Mouse (Mus musculus): ENCODE data around the gene Tspyl2. TPM values are rescaled to one million over a fixed set of nuclear protein-coding genes. Genes with fewer than 3 reads are reported as not detected.
"Not testable (repeated sequence)": the region's sequence is repeated elsewhere in the genome, so short reads cannot be mapped to it uniquely, and the experiment has no call there.

The Tspyl2 gene
- polyA plus RNA-seq, 1 experiment from 2014 or later = 4.5 TPM

DNA sequence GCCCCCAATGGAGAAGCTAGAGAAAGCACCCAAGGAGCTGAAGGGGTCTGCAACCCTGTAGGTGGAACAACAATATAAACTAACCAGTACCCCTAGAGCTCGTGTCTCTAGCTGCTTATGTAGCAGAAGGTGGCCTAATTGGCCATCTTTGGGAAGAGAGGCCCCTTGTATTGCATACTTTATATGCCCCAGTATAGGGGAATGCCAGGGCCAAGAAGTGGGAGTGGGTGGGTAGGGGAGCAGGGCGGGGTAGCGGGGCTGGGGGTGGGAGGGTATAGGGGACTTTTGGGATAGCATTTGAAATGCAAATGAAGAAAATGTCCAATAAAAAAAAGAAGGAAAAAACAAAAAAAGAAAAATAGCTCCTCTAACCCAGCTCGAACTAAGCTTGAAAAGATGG lies 6.1 kb downstream of the Tspyl2 start:
- not testable (repeated sequence) for H3K9ac ChIP-seq; H3K36me3 ChIP-seq (replicated peaks); H3K27ac ChIP-seq (replicated peaks); H3K27me3 ChIP-seq; ATAC-seq (ENCODE audit: insufficient read depth); H3K9me3 ChIP-seq (replicated peaks)
- 47% methylated on average over 4 of the region's 4 CpGs for WGBS (ENCODE audit: insufficient replicate concordance)
- Histone ChIP-seq H3K4me3 (replicated peaks) (peak overlapping the region; percentile 57), H3K4me1 (replicated peaks) (peaks cover 12% of the 10 kb centered on the region; the same call in 1 of the 2 replicates), H3K4me2 (peak overlapping the region; percentile 68)

DNA sequence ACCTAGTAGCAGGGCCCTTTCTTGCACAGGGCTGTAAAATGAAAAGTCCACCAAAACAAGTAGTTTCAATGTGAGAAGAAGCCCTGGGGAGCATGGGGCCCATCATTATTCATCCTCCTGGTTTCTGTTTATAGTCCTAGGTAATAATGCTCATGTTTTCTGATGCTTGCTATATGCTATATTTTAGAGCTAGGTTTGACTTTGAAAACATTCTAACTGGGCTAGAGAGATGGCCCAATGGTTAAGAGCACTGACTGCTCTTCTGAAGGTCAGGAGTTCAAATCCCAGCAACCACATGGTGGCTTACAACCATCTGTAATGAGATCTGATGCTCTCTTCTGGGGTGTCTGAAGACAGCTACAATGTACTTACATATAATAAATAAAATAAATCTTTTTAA lies 12.8 kb downstream of the Tspyl2 start:
- H3K4me1 ChIP-seq (replicated peaks); H3K4me3 ChIP-seq (replicated peaks); H3K36me3 ChIP-seq (replicated peaks); H3K27ac ChIP-seq (replicated peaks); ATAC-seq (ENCODE audit: insufficient read depth); H3K27me3 ChIP-seq; H3K9ac ChIP-seq; H3K4me2 ChIP-seq; H3K9me3 ChIP-seq (replicated peaks): not testable (repeated sequence)

DNA sequence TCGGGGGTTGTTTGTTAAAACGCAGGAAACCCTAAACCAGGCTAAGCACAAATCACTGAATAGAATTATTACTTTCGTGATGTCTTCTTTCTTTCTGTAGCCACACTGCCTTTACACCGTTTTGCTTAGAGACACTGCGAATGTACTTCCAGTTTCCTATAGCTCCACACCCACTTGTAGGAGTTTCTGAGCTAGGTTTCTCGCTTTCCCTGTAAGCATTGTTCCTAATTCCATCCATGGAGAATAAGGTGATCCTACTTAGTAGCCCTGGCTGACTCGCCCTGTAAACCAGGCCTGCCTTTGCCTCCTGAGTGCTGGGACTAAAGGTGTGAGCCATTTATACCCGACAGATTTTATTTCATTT lies 14.6 kb downstream of the Tspyl2 start:
- WGBS (ENCODE audit: insufficient replicate concordance) = 23% methylated on average over 8 of the region's 8 CpGs
- peak; percentile 31 for ATAC-seq (ENCODE audit: insufficient read depth)
- Histone ChIP-seq H3K27me3 (peaks cover 9% of the 10 kb centered on the region; the same call in 1 of the 2 replicates), H3K9ac (0 out of 2 replicates have a peak overlapping the region, but pooled peaks have one; percentile 30), H3K36me3 (replicated peaks) (no peaks in the 10 kb centered on the region), H3K9me3 (replicated peaks) (no peaks in the 10 kb centered on the region), H3K4me2 (peak overlapping the region; percentile 75), H3K4me3 (replicated peaks) (peak overlapping the region; percentile 67), H3K27ac (replicated peaks) (no peak overlapping the region), H3K4me1 (replicated peaks) (0 out of 2 replicates have a peak, but pooled peaks cover 3% of the 10 kb centered on the region)

DNA sequence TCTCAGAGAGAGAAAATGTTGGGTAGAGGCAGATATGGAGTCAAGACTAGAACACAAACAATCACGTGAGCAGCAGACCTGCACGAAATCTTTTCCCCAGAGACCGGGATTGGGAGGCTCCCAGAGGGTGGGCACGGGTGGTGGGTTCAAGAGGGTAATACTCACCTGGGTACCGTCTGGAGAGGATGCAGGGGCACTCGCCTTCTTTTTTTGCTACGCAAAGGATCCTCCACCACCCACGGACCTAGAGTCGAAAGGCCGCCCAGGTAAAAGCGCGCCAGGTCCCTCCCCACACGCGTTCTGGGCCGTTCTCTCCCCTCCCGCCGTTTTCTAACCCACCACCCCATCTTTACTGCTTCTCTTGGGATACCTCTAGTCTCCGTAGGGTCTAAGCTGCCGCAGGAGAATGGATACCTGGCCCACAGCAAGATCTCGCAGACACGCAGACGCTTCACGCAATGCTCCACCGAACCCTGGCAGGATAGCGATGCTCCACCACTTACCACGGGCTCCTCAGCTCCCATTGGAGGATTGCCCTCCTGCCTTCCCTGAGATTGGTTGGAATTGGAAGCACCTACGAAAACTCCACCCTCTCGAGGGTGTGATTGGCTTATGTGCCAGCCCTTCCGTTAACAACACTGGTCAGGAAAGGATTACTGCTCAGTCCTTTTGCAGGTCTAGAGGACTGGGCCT lies 15.1 kb downstream of the Tspyl2 start, which contains the start of gene Kantr:
TSS of gene Kantr (minus strand) at position 500 of the 693 bp plus-strand sequence.
- H3K27ac ChIP-seq (replicated peaks) = no peak within 1 kb of the TSS
- H3K4me3 ChIP-seq (replicated peaks) = peak within 1 kb of the TSS; percentile 67
- 12% methylated on average over 29 of the region's 29 CpGs for WGBS (ENCODE audit: insufficient replicate concordance)
- H3K4me2 ChIP-seq = peak within 1 kb of the TSS; percentile 75
- peak within 1 kb of the TSS; percentile 57 for H3K9ac ChIP-seq
- H3K4me1 ChIP-seq (replicated peaks) = 0 out of 2 replicates have a peak, but pooled peaks cover 3% of the 10 kb centered on the region
- peaks cover 9% of the 10 kb centered on the region; the same call in 1 of the 2 replicates for H3K27me3 ChIP-seq
- H3K9me3 ChIP-seq (replicated peaks) = no peaks in the 10 kb centered on the region
- H3K36me3 ChIP-seq (replicated peaks) = no peaks in the 10 kb centered on the region
- peak; percentile 99 for ATAC-seq (ENCODE audit: insufficient read depth)

DNA sequence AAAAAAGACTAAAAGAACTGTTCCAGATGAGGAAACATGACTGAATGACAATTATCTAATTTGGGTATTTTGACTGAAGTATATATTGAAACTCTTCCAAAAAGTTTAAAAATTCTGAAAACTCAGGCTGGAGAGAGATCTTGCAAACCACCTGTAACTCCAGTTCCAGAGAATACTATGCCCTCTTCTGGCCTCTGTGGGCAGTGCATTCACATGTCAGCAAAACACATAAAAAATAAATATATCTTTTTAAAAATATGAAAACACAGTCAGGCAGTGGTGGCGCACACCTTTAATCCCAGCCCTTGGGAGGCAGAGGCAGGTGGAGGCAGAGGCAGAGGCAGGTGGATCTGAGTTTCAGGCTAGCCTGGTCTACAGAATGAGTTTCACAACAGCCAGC lies 18.6 kb downstream of the Tspyl2 start:
- Histone ChIP-seq H3K9me3 (replicated peaks) (no peaks in the 10 kb centered on the region), H3K4me3 (replicated peaks) (no peak overlapping the region), H3K27ac (replicated peaks) (no peak overlapping the region), H3K9ac (no peak overlapping the region), H3K4me1 (replicated peaks) (0 out of 2 replicates have a peak, but pooled peaks cover 3% of the 10 kb centered on the region), H3K36me3 (replicated peaks) (no peaks in the 10 kb centered on the region), H3K4me2 (no peak overlapping the region), H3K27me3 (no peaks in the 10 kb centered on the region; the same call in 1 of the 2 replicates)
- WGBS (ENCODE audit: insufficient replicate concordance) = 71% methylated on average over 1 of the region's 1 CpGs
- no peak for ATAC-seq (ENCODE audit: insufficient read depth)

DNA sequence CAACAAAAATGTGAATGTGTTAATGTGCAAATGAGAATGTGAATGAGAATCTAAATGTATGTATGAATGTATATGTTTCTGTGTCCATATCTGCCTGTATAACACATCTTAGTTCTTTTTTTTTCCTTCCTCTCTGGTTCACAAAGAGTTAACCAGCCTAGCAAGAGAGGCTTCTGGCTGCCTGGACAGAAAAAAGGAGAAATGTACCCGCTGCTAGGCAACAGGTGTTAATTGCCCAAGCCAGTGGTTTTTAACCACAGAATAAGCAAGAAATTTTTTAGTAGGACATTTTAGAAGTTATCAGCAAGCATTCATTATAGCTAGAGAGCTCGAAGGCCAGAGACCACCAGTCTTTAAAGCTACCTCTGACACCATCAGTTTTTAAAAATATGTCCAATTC lies 19.4 kb downstream of the Tspyl2 start:
- Histone ChIP-seq H3K4me1 (replicated peaks) (0 out of 2 replicates have a peak, but pooled peaks cover under 1% of the 10 kb centered on the region), H3K9ac (no peak overlapping the region), H3K27me3 (no peaks in the 10 kb centered on the region; the same call in 1 of the 2 replicates), H3K4me3 (replicated peaks) (no peak overlapping the region), H3K9me3 (replicated peaks) (no peaks in the 10 kb centered on the region), H3K27ac (replicated peaks) (no peak overlapping the region), H3K4me2 (no peak overlapping the region), H3K36me3 (replicated peaks) (no peaks in the 10 kb centered on the region)
- WGBS (ENCODE audit: insufficient replicate concordance) = 16% methylated on average over 2 of the region's 2 CpGs
- no peak for ATAC-seq (ENCODE audit: insufficient read depth)

GRCm38 (mm10) chrX:152320535-152320934 lies 21.7 kb downstream of the Tspyl2 start:
- Histone ChIP-seq H3K4me2 (no peak overlapping the region), H3K27ac (replicated peaks) (no peak overlapping the region), H3K4me1 (replicated peaks) (no peaks in the 10 kb centered on the region), H3K9ac (no peak overlapping the region), H3K9me3 (replicated peaks) (no peaks in the 10 kb centered on the region), H3K36me3 (replicated peaks) (no peaks in the 10 kb centered on the region), H3K4me3 (replicated peaks) (no peak overlapping the region), H3K27me3 (no peaks in the 10 kb centered on the region)
- no peak for ATAC-seq (ENCODE audit: insufficient read depth)
- 60% methylated on average over 4 of the region's 4 CpGs for WGBS (ENCODE audit: insufficient replicate concordance)

DNA sequence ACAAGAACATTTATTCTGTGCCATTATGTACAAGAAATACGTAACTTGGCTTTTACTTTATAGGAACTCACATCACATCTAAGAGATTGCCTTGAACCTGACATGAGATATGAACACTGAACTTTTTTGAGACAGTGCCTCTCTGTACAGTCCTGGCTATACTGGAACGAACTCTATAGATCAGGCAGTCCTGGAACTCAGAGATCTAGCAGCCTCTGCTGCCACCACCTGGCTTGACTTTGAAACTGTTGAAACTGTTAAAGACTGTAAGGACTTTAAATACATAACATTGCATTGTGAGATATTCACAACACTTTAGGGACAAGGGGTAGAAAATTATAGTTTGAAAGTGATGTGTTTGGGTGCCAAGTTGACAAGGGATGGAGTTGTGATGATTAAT lies 34.3 kb downstream of the Tspyl2 start:
- Histone ChIP-seq H3K27me3 (no peaks in the 10 kb centered on the region; the same call in 1 of the 2 replicates), H3K4me1 (replicated peaks) (peaks cover 28% of the 10 kb centered on the region), H3K9me3 (replicated peaks) (no peaks in the 10 kb centered on the region), H3K36me3 (replicated peaks) (no peaks in the 10 kb centered on the region), H3K9ac (no peak overlapping the region), H3K4me3 (replicated peaks) (no peak overlapping the region), H3K27ac (replicated peaks) (peak overlapping the region; percentile 79), H3K4me2 (no peak overlapping the region)
- peak; percentile 76 for ATAC-seq (ENCODE audit: insufficient read depth)
- WGBS (ENCODE audit: insufficient replicate concordance) = 30% methylated on average over 2 of the region's 2 CpGs

GRCm38 (mm10) chrX:152307371-152307770 lies 34.9 kb downstream of the Tspyl2 start:
- ATAC-seq (ENCODE audit: insufficient read depth) = peak; percentile 100
- Histone ChIP-seq H3K9ac (no peak overlapping the region), H3K27ac (replicated peaks) (peak overlapping the region; percentile 81), H3K4me2 (no peak overlapping the region; the same call in 1 of the 2 replicates), H3K4me3 (replicated peaks) (no peak overlapping the region), H3K9me3 (replicated peaks) (no peaks in the 10 kb centered on the region), H3K36me3 (replicated peaks) (no peaks in the 10 kb centered on the region), H3K4me1 (replicated peaks) (peaks cover 28% of the 10 kb centered on the region), H3K27me3 (no peaks in the 10 kb centered on the region; the same call in 1 of the 2 replicates)

DNA sequence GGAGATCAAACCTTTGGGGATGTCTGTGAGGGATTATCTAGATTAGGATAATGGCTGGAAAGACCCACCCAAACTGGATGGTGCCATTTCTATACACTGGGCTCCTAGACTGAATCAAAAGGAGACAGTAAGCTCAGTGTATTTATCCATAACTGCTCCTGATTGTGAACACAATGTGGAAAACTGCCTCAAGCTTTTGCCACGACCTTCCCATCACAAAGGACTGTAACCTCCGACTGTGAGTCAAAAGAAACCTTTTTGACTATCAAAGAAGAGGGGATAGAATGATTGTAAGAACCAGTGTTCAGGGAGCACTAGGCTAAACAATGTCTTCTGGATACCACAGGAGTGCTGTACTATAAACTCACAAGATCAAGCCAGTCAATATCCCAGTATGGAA lies 36.0 kb downstream of the Tspyl2 start:
- Histone ChIP-seq H3K4me1 (replicated peaks) (peaks cover 28% of the 10 kb centered on the region), H3K36me3 (replicated peaks) (no peaks in the 10 kb centered on the region), H3K27me3 (no peaks in the 10 kb centered on the region; the same call in 1 of the 2 replicates), H3K9me3 (replicated peaks) (no peaks in the 10 kb centered on the region), H3K27ac (replicated peaks) (peak overlapping the region; percentile 81), H3K4me2 (no peak overlapping the region), H3K4me3 (replicated peaks) (no peak overlapping the region), H3K9ac (no peak overlapping the region)
- no peak for ATAC-seq (ENCODE audit: insufficient read depth)
- WGBS (ENCODE audit: insufficient replicate concordance) = 65% methylated on average over 2 of the region's 2 CpGs

GRCm38 (mm10) chrX:152287026-152287425 lies 55.2 kb downstream of the Tspyl2 start:
- not testable (repeated sequence) for H3K9me3 ChIP-seq (replicated peaks); H3K4me1 ChIP-seq (replicated peaks); ATAC-seq (ENCODE audit: insufficient read depth); H3K9ac ChIP-seq; H3K27ac ChIP-seq (replicated peaks); H3K4me2 ChIP-seq; H3K36me3 ChIP-seq (replicated peaks); H3K27me3 ChIP-seq; H3K4me3 ChIP-seq (replicated peaks)
- 73% methylated on average over 1 of the region's 1 CpGs for WGBS (ENCODE audit: insufficient replicate concordance)

All from liver, embryonic 15.5 days (tissue).